Mouse (Mus musculus) embryonic facial prominence, embryonic 10.5 days (tissue): ENCODE measurements around the gene Eif5a. TPM values are rescaled to one million over a fixed set of nuclear protein-coding genes. Genes with fewer than 3 reads are reported as not detected.
A peak's percentile ranks its signal among the peaks of the same experiment; 100 is the strongest.

ENCODE experiments used
- DNase-seq: peaks from one replicate; pipeline ENCODE4 v3.0.0-alpha.2; 2017; ENCODE audit warnings: low spot score
- H3K27ac ChIP-seq: fragments of 300-500 bp; sonication (generic); replicated peaks from 2 replicates; pipeline ENCODE4 v1.5.1; 2016; ENCODE audit warnings: mild to moderate bottlenecking
- H3K27me3 ChIP-seq: fragments of 300-500 bp; sonication (generic); replicated peaks from 2 replicates; pipeline ENCODE4 v1.6.1; 2016; ENCODE audit warnings: low read depth, mild to moderate bottlenecking; ENCODE audit not compliant: poor library complexity, severe bottlenecking
- H3K36me3 ChIP-seq: fragments of 300-500 bp; sonication (generic); replicated peaks from 2 replicates; pipeline ENCODE4 v1.6.1; 2016; ENCODE audit warnings: mild to moderate bottlenecking, moderate library complexity
- H3K4me1 ChIP-seq: fragments of 300-500 bp; sonication (generic); 2 replicates; pipeline ENCODE4 v1.6.1; 2016
- H3K4me3 ChIP-seq: fragments of 300-500 bp; sonication (generic); 2 replicates; pipeline ENCODE4 v1.5.1; 2016; ENCODE audit warnings: mild to moderate bottlenecking, moderate library complexity
- H3K9me3 ChIP-seq: fragments of 300-500 bp; sonication (generic); 2 replicates; pipeline ENCODE4 v1.6.1; 2016; ENCODE audit warnings: mild to moderate bottlenecking
- WGBS: fragments of 180-500 bp; shearing (Covaris S2); methylation state at CpG from one replicate; pipeline ENCODE4 v1.1.7; 2016; 5-methylcytosine and 5-hydroxymethylcytosine counted together
- polyA plus RNA-seq: library from polyadenylated mRNA; unstranded; fragments of >200 nt; fragmentation: Nextera tagmentation; extraction: Ambion mirVana; gene quantifications from 2 replicates; pipeline ENCODE4 v1.2.1, GENCODE M21; 2016

Gene Eif5a
- polyA plus RNA-seq = 2,818 and 3,035 TPM in 2 replicates

DNA sequence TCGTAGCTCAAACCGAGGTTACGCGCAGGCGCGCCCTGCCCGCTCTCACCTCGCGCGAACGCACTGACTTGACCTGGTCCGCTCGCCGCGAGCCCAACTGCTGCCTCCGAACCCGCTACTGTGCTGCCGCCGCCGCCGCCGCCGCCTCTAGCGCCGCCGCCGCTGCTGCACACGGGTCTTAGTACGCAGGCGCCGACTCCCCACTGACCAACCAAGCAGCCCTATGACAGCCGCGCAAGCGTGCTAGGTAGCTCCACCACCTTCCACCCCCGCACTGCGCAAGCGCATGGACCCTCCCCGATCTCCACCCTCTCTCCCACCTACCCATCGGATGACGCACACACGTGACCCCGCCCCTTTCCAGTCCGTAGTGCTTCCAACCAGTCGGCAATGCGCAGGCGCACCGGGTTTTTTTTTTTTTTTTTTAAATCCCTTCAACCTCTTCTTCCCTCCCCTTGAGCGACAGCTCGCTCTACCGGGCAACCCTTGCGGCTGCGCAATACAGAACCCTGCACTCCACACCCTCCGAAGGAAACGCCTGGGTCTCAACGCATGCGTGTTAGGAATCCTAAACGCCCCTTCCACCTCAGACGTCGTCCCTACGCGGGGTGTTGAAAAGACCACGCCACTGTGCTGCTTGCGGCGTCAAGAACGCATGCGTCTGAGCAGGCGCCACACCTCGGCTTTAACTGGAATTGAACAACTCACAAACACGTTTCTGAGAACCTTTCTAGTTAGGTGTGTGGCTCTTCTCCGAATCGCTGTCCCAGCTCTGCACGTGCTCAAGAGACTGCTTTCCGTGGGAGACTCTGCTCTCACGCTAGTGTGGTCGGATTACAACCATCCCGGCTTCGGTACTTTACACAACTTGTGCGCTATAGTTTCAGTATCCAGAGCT, at the start of gene Eif5a:
Eif5a (minus strand) TSS at position 845 of the 898 bp plus-strand sequence.
- H3K9me3 ChIP-seq = no peaks in the 10 kb centered on the region
- peak within 1 kb of the TSS; percentile 99 for H3K27ac ChIP-seq
- H3K36me3 ChIP-seq = peaks cover 33% of the 10 kb centered on the region
- H3K4me1 ChIP-seq = peaks cover 42% of the 10 kb centered on the region
- peak; percentile 100 for DNase-seq
- WGBS = under 1% methylated on average over 78 of the region's 78 CpGs
- peak within 1 kb of the TSS; percentile 99 for H3K4me3 ChIP-seq
- no peaks in the 10 kb centered on the region for H3K27me3 ChIP-seq

- Histone ChIP-seq H3K9me3 (no peaks in the 10 kb centered on the region), H3K27me3 (peaks cover 30% of the 10 kb centered on the region), H3K4me3 (no peak overlapping the region), H3K36me3 (peaks cover 81% of the 10 kb centered on the region), H3K27ac (no peak overlapping the region), H3K4me1 (peaks cover 13% of the 10 kb centered on the region)
- DNase-seq = no peak
- 83% methylated on average over 3 of the region's 3 CpGs for WGBS
Observed at GRCm38 (mm10) chr11:69970775-69971174, 49.0 kb upstream of the Eif5a start.

DNA sequence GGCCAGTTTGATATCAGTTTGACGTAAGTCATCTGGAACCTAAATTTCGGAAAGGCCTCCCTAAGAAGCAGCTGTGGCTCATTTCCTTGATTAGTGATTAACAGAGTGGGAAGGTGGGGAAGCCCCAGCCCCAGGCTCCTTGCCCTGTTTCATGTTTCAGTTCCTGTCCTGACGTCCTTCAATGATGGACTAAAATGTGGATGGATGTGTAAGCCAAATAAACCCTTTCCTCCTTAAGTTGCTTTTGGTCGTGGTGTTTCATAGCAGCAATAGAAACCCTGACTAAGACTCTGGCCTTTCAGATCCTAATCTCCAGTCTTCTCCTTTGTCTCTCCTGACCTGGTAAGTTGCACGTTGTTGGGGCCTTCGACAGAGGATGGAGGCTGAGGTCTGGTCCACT, 48.5 kb upstream of the Eif5a start:
- peaks cover 36% of the 10 kb centered on the region for H3K27me3 ChIP-seq
- no peak overlapping the region for H3K4me3 ChIP-seq
- peaks cover 76% of the 10 kb centered on the region for H3K36me3 ChIP-seq
- no peak overlapping the region for H3K27ac ChIP-seq
- H3K9me3 ChIP-seq = no peaks in the 10 kb centered on the region
- WGBS = 84% methylated on average over 6 of the region's 6 CpGs
- DNase-seq = no peak
- peaks cover 17% of the 10 kb centered on the region for H3K4me1 ChIP-seq

- peaks cover 19% of the 10 kb centered on the region for H3K4me1 ChIP-seq
- WGBS = 89% methylated on average over 4 of the region's 4 CpGs
- H3K36me3 ChIP-seq = peaks cover 62% of the 10 kb centered on the region
- H3K27me3 ChIP-seq = peaks cover 50% of the 10 kb centered on the region
- no peak overlapping the region for H3K27ac ChIP-seq
- no peak overlapping the region for H3K4me3 ChIP-seq
- H3K9me3 ChIP-seq = no peaks in the 10 kb centered on the region
- no peak for DNase-seq
Observed at GRCm38 (mm10) chr11:69968793-69969192, 47.0 kb upstream of the Eif5a start.

GRCm38 (mm10) chr11:69966860-69967517, 45.2 kb upstream of the Eif5a start:
- 39% methylated on average over 17 of the region's 17 CpGs for WGBS
- H3K9me3 ChIP-seq = no peaks in the 10 kb centered on the region
- peaks cover 19% of the 10 kb centered on the region for H3K4me1 ChIP-seq
- peak overlapping the region; percentile 56 for H3K4me3 ChIP-seq
- no peak for DNase-seq
- peaks cover 44% of the 10 kb centered on the region for H3K36me3 ChIP-seq
- peak overlapping the region; percentile 76 for H3K27ac ChIP-seq
- H3K27me3 ChIP-seq = peaks cover 68% of the 10 kb centered on the region

GRCm38 (mm10) chr11:69966006-69966859, 44.5 kb upstream of the Eif5a start:
- H3K4me1 ChIP-seq = peaks cover 19% of the 10 kb centered on the region
- H3K27ac ChIP-seq = peak overlapping the region; percentile 76
- peaks cover 75% of the 10 kb centered on the region for H3K27me3 ChIP-seq
- WGBS = 2% methylated on average over 59 of the region's 59 CpGs
- DNase-seq = peak; percentile 72
- H3K9me3 ChIP-seq = no peaks in the 10 kb centered on the region
- peaks cover 36% of the 10 kb centered on the region for H3K36me3 ChIP-seq
- H3K4me3 ChIP-seq = peak overlapping the region; percentile 56

GRCm38 (mm10) chr11:69965271-69966005, 43.7 kb upstream of the Eif5a start:
- H3K27ac ChIP-seq = peak overlapping the region; percentile 76
- no peaks in the 10 kb centered on the region for H3K9me3 ChIP-seq
- DNase-seq = peak; percentile 66
- peak overlapping the region; percentile 56 for H3K4me3 ChIP-seq
- H3K36me3 ChIP-seq = peaks cover 32% of the 10 kb centered on the region
- H3K4me1 ChIP-seq = peaks cover 19% of the 10 kb centered on the region
- WGBS = 2% methylated on average over 49 of the region's 49 CpGs
- H3K27me3 ChIP-seq = peaks cover 78% of the 10 kb centered on the region

GRCm38 (mm10) chr11:69964650-69965270, 43.0 kb upstream of the Eif5a start, which contains the start of gene Cldn7:
Gene Cldn7, plus strand, starts transcription at chr11:69964779.
- H3K4me3 ChIP-seq = peak within 1 kb of the TSS; percentile 56
- peaks cover 78% of the 10 kb centered on the region for H3K27me3 ChIP-seq
- H3K27ac ChIP-seq = peak within 1 kb of the TSS; percentile 76
- 10% methylated on average over 24 of the region's 24 CpGs for WGBS
- H3K9me3 ChIP-seq = no peaks in the 10 kb centered on the region
- DNase-seq = peak; percentile 30
- H3K4me1 ChIP-seq = peaks cover 19% of the 10 kb centered on the region
- peaks cover 25% of the 10 kb centered on the region for H3K36me3 ChIP-seq

- Histone ChIP-seq H3K27ac (no peak overlapping the region), H3K4me3 (no peak overlapping the region), H3K9me3 (no peaks in the 10 kb centered on the region), H3K4me1 (peaks cover 17% of the 10 kb centered on the region), H3K27me3 (peaks cover 59% of the 10 kb centered on the region), H3K36me3 (no peaks in the 10 kb centered on the region)
- no peak for DNase-seq
- 59% methylated on average over 5 of the region's 5 CpGs for WGBS
Observed at GRCm38 (mm10) chr11:69961841-69962240, 40.1 kb upstream of the Eif5a start.

DNA sequence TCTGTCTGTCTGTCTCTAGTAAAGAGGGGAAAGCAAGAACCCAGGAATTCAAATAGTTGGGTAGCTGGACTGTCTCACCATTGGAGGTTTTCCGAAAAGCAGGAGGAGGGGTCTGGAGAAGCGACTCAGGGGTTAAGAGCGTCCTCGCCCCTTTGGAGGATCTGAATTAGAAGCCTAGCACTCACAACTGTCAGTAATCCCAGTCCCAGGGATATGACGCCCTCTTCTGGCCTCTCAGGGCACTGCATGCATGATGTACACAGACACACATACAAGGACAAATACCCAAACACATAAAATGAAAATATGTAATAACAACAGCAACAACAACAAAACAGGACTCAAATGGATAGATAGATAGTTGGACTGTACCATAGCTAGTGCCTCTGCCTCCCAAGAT, 38.9 kb upstream of the Eif5a start:
- DNase-seq = no peak
- WGBS = 25% methylated on average over 5 of the region's 5 CpGs
- peaks cover 6% of the 10 kb centered on the region for H3K4me1 ChIP-seq

DNA sequence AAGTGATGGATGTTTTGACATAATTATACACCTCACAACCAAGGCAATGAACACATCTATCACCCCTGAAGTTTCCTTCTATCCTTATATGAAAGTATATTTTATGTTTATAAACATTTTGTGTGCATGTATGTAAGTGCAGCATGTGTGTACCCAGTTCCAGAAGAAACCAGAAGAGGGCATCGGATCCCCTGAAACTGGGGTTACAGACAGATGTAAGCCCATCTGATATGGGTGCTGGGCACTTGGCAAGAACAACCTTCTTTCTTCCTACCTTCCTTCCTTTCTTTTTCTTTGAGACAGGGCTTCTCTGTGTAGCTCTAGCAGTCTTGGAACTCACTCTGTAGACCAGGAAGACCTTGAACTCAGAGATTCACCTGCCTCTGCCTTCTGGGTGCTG, 34.5 kb upstream of the Eif5a start:
- no peak overlapping the region for H3K4me3 ChIP-seq

More for the DNA sequence above, 38.9 kb upstream of the Eif5a start:
- no peaks in the 10 kb centered on the region for H3K9me3 ChIP-seq
- H3K36me3 ChIP-seq = no peaks in the 10 kb centered on the region
- no peak overlapping the region for H3K4me3 ChIP-seq
- H3K27me3 ChIP-seq = peaks cover 46% of the 10 kb centered on the region
- no peak overlapping the region for H3K27ac ChIP-seq

More for the DNA sequence above, 34.5 kb upstream of the Eif5a start:
- no peak overlapping the region for H3K27ac ChIP-seq
- H3K4me1 ChIP-seq = no peaks in the 10 kb centered on the region
- no peak for DNase-seq
- no peaks in the 10 kb centered on the region for H3K9me3 ChIP-seq
- H3K36me3 ChIP-seq = no peaks in the 10 kb centered on the region
- 83% methylated on average over 1 of the region's 1 CpGs for WGBS
- peaks cover 10% of the 10 kb centered on the region for H3K27me3 ChIP-seq
